Mouse (Mus musculus) ovary, adult 18-20 months (tissue): ENCODE measurements around the gene Cdh16.
A peak's percentile ranks its signal among the peaks of the same experiment; 100 is the strongest.
"Not testable (repeated sequence)": the region's sequence is repeated elsewhere in the genome, so short reads cannot be mapped to it uniquely, and the experiment has no call there.

Experiments used
- DNase-seq: peaks from one replicate; pipeline ENCODE4 v3.0.0; 2022; ENCODE audit warnings: low spot score, mixed read lengths

The Cdh16 gene

DNA sequence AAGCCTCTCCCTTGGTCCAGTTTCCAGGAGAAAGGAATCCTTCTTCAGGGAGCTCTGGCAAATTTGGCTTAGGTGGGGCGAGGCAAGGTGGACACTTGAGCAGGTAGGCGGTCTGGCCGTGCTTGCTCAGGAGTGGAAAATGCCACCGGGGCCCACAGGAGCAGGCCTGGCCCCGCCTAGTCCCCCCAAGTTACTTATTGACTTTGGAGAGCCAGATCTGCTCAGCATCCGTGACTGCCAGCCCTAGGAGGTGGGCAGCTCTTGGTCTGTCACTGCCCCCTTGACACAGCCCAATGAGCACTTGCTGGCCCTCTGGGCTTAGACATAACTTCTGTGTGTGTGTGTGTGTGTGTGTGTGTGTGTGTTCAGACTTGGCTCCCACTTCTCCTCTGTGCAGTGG is at the start of gene Cdh16:
Cdh16 (minus strand) TSS at position 236 of the 400 bp plus-strand sequence.
- no peak for DNase-seq

DNA sequence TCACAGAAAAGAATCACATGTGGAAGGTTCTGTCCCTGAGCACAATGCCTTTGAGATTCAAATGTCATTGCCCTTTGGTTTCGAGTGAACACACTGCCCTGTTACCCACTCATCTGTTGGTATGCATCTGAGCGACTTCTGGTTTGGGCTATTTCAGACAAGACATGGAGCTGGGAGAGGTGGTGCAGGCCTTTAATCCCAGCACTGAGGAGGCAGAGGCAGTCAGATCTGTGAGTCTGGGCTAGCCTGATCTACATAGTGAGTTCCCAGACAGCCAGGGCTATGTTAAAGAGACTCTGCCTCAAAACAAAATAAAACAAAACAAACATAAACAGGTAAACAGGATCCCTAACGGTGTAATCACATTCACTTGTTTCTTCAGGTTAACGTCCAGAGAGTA is 31.4 kb upstream of the Cdh16 start:
- DNase-seq, result no peak

GRCm38 (mm10) chr8:104654984-104655383 is 30.8 kb upstream of the Cdh16 start:
- no peak for DNase-seq

DNA sequence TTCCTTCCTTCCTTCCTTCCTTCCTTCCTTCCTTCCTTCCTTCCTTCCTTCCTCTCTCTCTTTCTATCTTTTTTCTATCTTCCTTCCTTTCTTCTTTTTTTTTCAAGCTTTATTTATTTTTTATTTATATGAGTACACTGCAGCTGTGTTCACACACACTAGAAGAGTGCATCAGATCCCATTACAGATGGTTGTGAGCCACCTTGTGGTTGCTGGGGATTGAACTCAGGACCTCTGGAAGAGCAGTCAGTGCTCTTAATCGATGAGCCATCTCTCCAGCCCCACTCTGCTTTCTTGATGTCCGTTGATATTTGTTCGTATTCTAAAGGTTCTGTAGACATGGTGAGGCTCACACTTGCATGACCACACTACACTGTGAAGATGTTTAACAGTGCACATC is 20.0 kb upstream of the Cdh16 start:
- not testable (repeated sequence) for DNase-seq

GRCm38 (mm10) chr8:104642324-104642654 is 18.1 kb upstream of the Cdh16 start:
- DNase-seq, result no peak

DNA sequence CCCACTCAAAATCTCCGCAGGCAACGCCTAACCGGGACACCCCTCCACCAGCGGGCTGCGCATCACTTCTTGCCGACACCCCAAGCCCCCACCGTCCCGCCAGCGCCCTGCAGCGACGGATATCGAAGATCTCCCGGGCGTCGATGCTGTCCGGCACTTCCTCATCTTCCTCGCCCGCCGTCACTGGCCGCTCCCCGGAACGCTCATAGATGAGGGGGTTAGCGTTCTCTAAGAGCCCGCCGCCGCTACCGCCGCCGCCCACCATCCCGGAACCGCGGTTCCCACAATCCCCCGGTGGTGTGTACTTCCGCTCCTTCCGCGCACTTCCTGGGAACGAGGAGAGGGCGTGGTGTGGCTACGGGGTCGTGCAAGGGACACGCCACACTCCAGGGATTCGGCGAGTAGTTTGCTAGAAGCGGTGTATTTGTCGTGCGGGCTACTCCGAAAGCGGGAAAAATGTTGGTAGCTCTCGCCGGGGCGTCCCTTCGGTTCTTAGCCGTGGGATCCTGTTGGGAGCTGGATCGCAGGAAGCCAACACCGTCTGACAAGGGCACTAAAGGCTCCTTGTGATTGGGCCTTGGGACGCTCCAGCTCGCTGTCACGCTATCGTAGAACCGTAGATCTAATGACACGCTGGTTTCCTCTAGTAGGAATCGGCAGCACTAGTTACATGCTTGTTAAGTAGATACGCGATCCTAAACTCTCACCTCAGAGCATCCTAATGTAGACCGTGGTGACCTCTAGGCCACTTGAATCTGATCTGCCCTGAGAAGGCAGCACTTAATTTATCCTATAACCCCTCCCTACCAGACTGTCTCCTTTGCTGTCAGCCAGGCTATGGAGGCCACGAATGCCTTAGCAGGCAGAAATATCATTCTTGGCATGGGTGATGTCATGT is 17.5 kb upstream of the Cdh16 start, which contains the start of gene Ciao2b:
Ciao2b (minus strand) TSS at position 540 of the 898 bp plus-strand sequence.
- DNase-seq, result peak; percentile 76

- DNase-seq, result no peak
Measured at GRCm38 (mm10) chr8:104640831-104641370, 16.7 kb upstream of the Cdh16 start.

GRCm38 (mm10) chr8:104640241-104640640 is 16.0 kb upstream of the Cdh16 start:
- no peak for DNase-seq

DNA sequence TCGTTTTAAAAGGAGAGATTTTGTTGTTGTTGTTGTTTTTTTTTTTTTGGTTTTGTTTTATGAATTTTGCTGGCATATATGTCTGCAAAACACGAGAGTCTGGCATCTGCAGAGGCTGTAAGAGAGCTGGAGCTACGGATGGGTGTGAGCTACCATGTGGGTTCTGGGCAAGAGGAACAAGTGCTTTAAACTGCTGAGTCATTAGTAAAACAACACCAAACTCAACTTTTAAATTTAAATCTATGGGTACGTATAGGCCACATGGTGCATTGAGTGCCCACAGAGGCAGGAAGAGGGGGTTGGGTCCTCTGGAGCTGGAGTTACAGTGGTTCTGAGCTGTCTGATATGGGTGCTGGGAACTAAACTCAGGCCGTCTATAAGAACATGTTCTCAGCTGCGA is 13.8 kb upstream of the Cdh16 start:
- no peak for DNase-seq

- DNase-seq, result no peak
Measured at GRCm38 (mm10) chr8:104635004-104635710, 11.0 kb upstream of the Cdh16 start.

DNA sequence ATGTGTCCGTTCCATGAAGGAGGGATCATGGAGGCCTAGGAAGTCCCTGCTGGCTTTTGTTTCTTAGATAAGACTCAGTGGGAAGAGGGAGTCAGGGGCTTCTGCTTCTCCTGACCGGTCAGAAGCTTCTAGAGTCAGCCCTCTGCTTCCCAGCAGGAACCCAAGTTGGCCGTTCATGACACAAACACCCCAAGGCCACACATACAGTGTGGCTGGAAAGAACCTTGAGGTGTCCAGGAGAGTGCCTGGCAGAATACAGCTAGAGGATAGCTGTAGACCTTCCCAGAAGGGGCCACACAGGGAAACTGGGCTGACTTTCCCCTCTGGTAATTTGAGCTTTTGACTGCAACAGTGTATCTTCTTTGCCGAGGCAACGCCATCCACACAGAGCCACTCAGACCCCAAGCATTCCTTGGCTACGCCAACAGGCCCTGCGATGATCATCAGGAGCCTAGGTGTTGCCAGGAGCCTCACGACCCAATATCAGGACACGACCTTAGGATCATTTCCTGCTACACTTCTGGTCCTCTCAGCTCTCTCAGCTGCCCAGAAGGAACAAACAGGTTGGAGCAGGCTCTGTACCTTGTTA is 9.1 kb upstream of the Cdh16 start:
- DNase-seq, result no peak

- DNase-seq, result no peak
Measured at GRCm38 (mm10) chr8:104632486-104632885, 8.3 kb upstream of the Cdh16 start.

GRCm38 (mm10) chr8:104631975-104632374 is 7.8 kb upstream of the Cdh16 start:
- no peak for DNase-seq

DNA sequence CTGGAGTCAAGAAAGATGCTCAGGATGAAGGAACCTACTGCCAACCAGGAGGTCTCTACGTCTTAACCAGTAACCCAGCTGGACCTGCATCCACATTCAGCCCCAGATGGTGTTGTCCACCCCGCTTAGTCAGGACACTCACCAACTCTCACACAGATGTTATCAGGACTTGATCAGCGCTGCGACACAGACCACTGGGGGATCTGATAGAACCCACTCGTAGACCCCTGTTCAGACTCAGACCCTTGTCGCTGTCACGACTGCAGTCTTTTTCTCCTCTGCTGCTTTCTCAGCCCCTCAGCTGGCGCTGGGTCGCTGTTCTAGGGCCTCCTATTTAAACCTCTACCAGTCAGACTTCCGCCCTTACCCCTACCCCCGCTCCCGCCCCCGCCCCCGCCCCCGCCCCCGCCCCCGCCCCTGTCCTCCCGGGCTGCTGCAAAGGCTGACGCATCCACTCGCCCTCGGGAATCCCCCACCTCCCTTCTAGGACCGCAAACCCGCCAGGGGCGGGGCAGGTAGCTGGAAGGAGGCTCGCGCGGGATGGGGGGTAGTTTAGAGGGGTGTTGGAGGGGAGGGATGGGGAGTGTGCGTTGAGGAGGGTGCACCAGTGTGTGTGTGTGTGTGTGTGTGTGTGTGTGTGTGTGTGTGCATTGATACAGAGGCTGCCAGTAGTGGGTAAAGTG is 6.9 kb upstream of the Cdh16 start, which contains the start of gene Rrad:
Rrad (minus strand) TSS at position 347 of the 683 bp plus-strand sequence.
- peak; percentile 44 for DNase-seq

GRCm38 (mm10) chr8:104630574-104630973 is 6.4 kb upstream of the Cdh16 start:
- DNase-seq, result no peak

- no peak for DNase-seq
Measured at GRCm38 (mm10) chr8:104630111-104630479, 5.9 kb upstream of the Cdh16 start.

- no peak for DNase-seq
Measured at GRCm38 (mm10) chr8:104629306-104630110, 5.3 kb upstream of the Cdh16 start.

DNA sequence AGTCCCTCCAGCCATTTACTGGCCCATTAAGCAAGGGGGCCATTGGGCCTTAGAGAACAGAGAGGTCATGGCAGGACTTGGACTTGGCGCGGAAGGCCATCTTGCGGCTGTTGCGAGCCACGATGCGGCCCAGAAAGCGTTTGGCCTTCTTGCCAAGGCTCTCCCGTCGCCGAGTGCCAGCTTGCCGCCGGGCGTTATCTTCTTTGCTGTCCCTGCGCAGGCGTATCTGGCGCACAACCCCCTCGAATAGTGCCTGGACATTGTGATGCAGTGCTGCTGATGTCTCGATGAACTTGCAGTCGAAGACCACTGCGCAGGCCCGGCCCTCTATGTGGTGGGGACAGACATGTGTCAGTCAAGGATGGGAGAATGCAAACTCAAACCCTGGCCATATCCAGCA is 4.2 kb upstream of the Cdh16 start:
- DNase-seq, result no peak

GRCm38 (mm10) chr8:104627065-104627740 is 3.0 kb upstream of the Cdh16 start:
- DNase-seq, result no peak

DNA sequence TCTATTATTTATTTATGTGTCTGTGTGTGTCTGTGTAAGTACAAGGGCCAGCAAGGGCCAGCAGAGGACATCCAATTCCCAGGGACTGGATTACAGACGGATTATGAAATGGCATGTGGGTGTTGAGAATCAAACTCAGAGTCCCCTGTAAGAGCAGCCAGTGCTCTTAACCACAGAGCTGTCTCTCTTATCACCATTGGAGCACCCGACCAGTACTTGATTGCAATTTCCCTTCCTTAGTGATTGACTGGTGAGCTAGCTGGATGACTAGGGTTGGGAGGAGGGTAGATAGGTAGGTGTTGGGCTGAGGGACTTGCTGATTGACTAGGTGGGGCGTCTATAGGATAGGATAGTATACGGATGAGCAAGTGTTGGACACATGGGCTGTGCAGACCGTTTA is 3.4 kb downstream of the Cdh16 start:
- no peak for DNase-seq

DNA sequence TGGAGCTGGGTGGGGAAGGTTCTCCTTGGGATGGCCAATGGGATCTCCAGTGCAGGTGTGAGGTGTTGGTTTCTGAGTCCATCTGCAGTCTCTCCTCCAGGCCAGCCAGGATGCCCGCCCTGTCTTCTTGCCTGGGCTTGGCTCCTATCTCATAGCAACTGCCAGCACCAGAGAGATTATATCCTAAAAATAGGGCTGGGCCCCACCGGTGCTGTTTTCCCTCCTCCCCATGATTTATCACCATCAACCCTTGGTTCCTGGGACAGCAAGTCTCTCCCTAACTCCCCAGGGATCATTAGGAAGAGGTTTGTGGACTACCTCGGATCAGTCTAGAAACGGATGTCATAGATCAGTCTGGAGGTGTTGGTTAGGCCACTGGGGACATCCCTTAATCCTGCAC is 11.1 kb downstream of the Cdh16 start:
- DNase-seq, result no peak
